Mouse (Mus musculus) cerebellum, adult 9-11 months (tissue): ENCODE data around the gene Kcnv2.

ENCODE experiments used
- DNase-seq: peaks from one replicate; pipeline ENCODE4 v3.0.0; 2022

Kcnv2 gene

DNA sequence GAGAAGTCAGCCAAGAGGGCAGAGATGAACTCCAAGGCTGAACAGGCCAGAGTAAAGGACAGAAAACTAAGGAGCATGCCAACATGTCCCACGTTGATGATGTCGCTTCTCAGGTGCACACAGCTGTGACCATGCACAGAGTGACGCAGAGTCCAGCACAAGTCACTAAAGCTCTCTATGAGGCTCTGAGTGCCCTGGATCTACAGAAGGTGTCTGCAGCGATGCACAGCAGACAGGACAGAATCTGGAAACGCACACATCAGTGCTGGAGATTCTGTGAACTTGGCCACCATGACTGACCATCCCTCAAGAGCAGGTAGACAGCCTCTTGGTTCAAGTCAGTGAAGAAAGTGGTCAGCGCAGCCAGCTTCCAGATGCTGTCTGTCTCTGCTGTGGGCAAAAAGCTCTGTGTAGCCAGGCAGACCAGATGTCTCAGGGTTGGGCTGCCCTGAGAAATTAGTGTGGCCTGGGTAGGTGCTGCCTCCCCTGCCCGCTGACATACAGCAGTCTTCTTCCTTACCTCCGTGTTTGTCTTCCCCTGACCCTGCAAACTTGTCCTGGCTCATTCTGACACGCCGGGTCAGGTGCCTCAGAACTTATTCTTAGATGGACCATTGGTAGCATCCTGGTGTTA is 43.8 kb downstream of the Kcnv2 start:
- no peak for DNase-seq

DNA sequence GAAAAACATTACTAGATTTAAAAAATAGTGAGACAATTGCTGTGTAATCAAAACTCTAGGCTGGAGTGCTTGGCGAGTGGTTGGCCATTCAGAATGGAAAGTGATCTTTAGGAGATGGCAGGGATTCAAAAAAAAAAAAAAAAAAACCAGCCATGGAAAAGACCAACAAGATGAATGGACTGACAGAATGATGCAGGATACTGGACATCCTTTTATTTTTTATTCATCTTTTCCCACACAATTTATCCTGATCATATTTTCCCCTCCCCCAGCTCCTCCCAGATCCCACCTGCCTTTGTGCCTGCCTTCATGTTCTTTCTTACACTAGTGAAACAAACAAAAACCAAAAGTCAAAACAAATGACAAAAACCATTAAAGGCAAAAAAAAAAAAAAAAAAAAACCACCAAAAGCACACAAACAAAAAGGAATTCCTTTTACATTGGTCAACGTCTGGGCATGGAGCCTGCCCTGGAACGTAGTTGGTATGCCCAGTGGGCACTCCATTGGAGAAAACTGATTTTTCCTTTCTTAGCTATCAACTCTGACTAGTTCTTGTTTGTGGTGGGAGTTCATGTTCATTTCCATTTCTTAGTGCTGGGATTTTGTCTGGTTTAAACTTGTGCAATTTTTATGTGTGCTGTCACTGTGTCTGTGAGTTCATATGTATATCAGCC is 47.2 kb downstream of the Kcnv2 start:
- DNase-seq, result no peak

GRCm38 (mm10) chr19:27370174-27370573 is 47.8 kb downstream of the Kcnv2 start:
- no peak for DNase-seq

DNA sequence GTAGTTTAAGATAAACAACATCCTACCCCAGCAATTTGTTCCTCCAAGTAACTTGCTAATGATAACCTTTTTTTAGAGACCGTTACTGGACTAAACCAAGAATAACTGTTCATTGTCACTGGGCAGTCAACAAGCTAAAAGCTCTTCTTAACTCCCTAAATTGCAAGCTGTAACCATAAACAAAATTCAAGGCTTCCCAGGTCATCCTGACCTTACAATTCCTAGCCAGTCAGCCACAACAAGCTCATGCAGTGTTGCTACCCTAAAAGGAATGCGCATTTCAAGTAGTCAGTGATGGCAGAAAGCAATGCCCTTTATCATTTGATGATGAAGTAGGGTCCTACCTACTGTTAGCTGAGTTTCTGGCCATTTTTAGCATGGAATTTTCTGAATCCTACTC is 48.4 kb downstream of the Kcnv2 start:
- no peak for DNase-seq

- DNase-seq, result no peak
Observed at GRCm38 (mm10) chr19:27379712-27380401, 57.5 kb downstream of the Kcnv2 start.

DNA sequence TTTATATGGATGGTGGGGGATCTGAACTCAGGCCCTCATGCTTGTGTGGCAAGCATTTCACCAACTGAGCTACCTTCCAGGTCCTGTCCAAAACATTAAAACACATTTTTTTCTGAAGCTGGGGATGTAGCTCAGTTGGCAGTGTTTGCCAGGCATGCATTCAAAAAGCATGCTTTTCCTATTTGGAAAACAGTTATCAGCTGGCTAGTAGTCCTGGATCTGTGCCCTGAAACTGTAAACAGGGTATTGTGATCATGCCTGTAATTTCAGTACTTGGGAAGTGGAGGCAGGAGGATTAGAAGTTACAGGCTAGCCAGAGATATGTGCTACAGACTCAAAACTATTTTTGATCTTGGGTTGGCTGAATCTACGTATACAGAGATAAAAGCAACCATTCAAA is 59.7 kb downstream of the Kcnv2 start:
- DNase-seq, result no peak

- no peak for DNase-seq
Observed at GRCm38 (mm10) chr19:27383266-27383665, 60.9 kb downstream of the Kcnv2 start.

- no peak for DNase-seq
Observed at GRCm38 (mm10) chr19:27385304-27385703, 62.9 kb downstream of the Kcnv2 start.
